Mouse (Mus musculus): ENCODE results near the gene Clec12a. TPM values are rescaled to one million over a fixed set of nuclear protein-coding genes. Genes with fewer than 3 reads are reported as not detected.

Clec12a gene
- total and polyA plus RNA-seq, 2 experiments from 2014 or later, result 0.33 to 0.49 TPM

GRCm38 (mm10) chr6:129396997-129397396, 54.5 kb downstream of the Clec12a start, which contains the start of gene Clec1b:
Clec1b (plus strand) TSS chr6:129397297.
- Histone ChIP-seq H3K27me3 (ENCODE audit: insufficient read depth, low read length) (no peaks in the 10 kb centered on the region), H3K27ac (ENCODE audit: low read depth, low read length) (no peak within 1 kb of the TSS), H3K4me2 (ENCODE audit: low read depth, low read length, poor library complexity, severe bottlenecking) (no peak within 1 kb of the TSS), H3K36me3 (ENCODE audit: insufficient read depth, low read length) (no peaks in the 10 kb centered on the region), H3K9me3 (ENCODE audit: low read length) (no peaks in the 10 kb centered on the region), H3K4me3 (ENCODE audit: low read depth, low read length) (no peak within 1 kb of the TSS), H3K9ac (replicated peaks; ENCODE audit: low read length, poor library complexity, severe bottlenecking) (no peak within 1 kb of the TSS), H3K4me1 (ENCODE audit: insufficient read depth, low read length) (no peaks in the 10 kb centered on the region)
- TF ChIP-seq CTCF (IDR thresholded peaks at IDR 0.05), result no peak
- ATAC-seq (ENCODE audit: low FRiP score) (no peak), DNase-seq (ENCODE audit: low spot score) (no peak)
- 85% methylated on average over 8 of the region's 8 CpGs for WGBS

GRCm38 (mm10) chr6:129399945-129400344, 57.5 kb downstream of the Clec12a start:
- DNase-seq (ENCODE audit: low spot score), result no peak
- Histone ChIP-seq H3K27ac (ENCODE audit: low read depth, low read length) (no peak overlapping the region), H3K4me2 (ENCODE audit: low read depth, low read length, poor library complexity, severe bottlenecking) (no peak overlapping the region), H3K4me1 (ENCODE audit: insufficient read depth, low read length) (no peaks in the 10 kb centered on the region), H3K36me3 (ENCODE audit: insufficient read depth, low read length) (no peaks in the 10 kb centered on the region), H3K9me3 (ENCODE audit: low read length) (no peaks in the 10 kb centered on the region), H3K4me3 (ENCODE audit: low read depth, low read length) (no peak overlapping the region), H3K9ac (replicated peaks; ENCODE audit: low read length, poor library complexity, severe bottlenecking) (no peak overlapping the region), H3K27me3 (ENCODE audit: insufficient read depth, low read length) (no peaks in the 10 kb centered on the region)
- ATAC-seq (ENCODE audit: low FRiP score), result no peak
- TF ChIP-seq CTCF (IDR thresholded peaks at IDR 0.05), result no peak
- WGBS, result 52% methylated on average over 6 of the region's 6 CpGs

GRCm38 (mm10) chr6:129402404-129402803, 59.9 kb downstream of the Clec12a start:
- no peak for DNase-seq (ENCODE audit: low spot score)
- Histone ChIP-seq H3K27ac (ENCODE audit: low read depth, low read length) (no peak overlapping the region), H3K27me3 (ENCODE audit: insufficient read depth, low read length) (no peaks in the 10 kb centered on the region), H3K9me3 (ENCODE audit: low read length) (no peaks in the 10 kb centered on the region), H3K4me2 (ENCODE audit: low read depth, low read length, poor library complexity, severe bottlenecking) (no peak overlapping the region), H3K4me3 (ENCODE audit: low read depth, low read length) (no peak overlapping the region), H3K4me1 (ENCODE audit: insufficient read depth, low read length) (no peaks in the 10 kb centered on the region), H3K36me3 (ENCODE audit: insufficient read depth, low read length) (no peaks in the 10 kb centered on the region), H3K9ac (replicated peaks; ENCODE audit: low read length, poor library complexity, severe bottlenecking) (no peak overlapping the region)
- TF ChIP-seq CTCF (IDR thresholded peaks at IDR 0.05), result no peak
- ATAC-seq (ENCODE audit: low FRiP score), result no peak
- WGBS, result 95% methylated on average over 2 of the region's 2 CpGs

GRCm38 (mm10) chr6:129403391-129403790, 60.9 kb downstream of the Clec12a start:
- TF ChIP-seq CTCF (IDR thresholded peaks at IDR 0.05), result no peak
- 27% methylated on average over 6 of the region's 6 CpGs for WGBS
- no peaks in the 10 kb centered on the region for H3K27me3 ChIP-seq (ENCODE audit: insufficient read depth, low read length)
- ATAC-seq (ENCODE audit: low FRiP score) (no peak), DNase-seq (ENCODE audit: low spot score) (no peak)
- H3K4me2 ChIP-seq (ENCODE audit: low read depth, low read length, poor library complexity, severe bottlenecking), result no peak overlapping the region
- H3K9me3 ChIP-seq (ENCODE audit: low read length), result no peaks in the 10 kb centered on the region
- no peaks in the 10 kb centered on the region for H3K4me1 ChIP-seq (ENCODE audit: insufficient read depth, low read length)
- no peaks in the 10 kb centered on the region for H3K36me3 ChIP-seq (ENCODE audit: insufficient read depth, low read length)
- H3K27ac ChIP-seq (ENCODE audit: low read depth, low read length), result no peak overlapping the region
- no peak overlapping the region for H3K9ac ChIP-seq (replicated peaks; ENCODE audit: low read length, poor library complexity, severe bottlenecking)
- no peak overlapping the region for H3K4me3 ChIP-seq (ENCODE audit: low read depth, low read length)

GRCm38 (mm10) chr6:129405999-129406398, 63.5 kb downstream of the Clec12a start:
- no peaks in the 10 kb centered on the region for H3K36me3 ChIP-seq (ENCODE audit: insufficient read depth, low read length)
- H3K4me2 ChIP-seq (ENCODE audit: low read depth, low read length, poor library complexity, severe bottlenecking), result no peak overlapping the region
- no peaks in the 10 kb centered on the region for H3K4me1 ChIP-seq (ENCODE audit: insufficient read depth, low read length)
- H3K9ac ChIP-seq (replicated peaks; ENCODE audit: low read length, poor library complexity, severe bottlenecking), result no peak overlapping the region
- ATAC-seq (ENCODE audit: low FRiP score) (no peak), DNase-seq (ENCODE audit: low spot score) (no peak)
- H3K4me3 ChIP-seq (ENCODE audit: low read depth, low read length), result no peak overlapping the region
- no peaks in the 10 kb centered on the region for H3K27me3 ChIP-seq (ENCODE audit: insufficient read depth, low read length)
- H3K9me3 ChIP-seq (ENCODE audit: low read length), result no peaks in the 10 kb centered on the region
- no peak overlapping the region for H3K27ac ChIP-seq (ENCODE audit: low read depth, low read length)
- TF ChIP-seq CTCF (IDR thresholded peaks at IDR 0.05), result no peak

- DNase-seq (ENCODE audit: low spot score) (no peak), ATAC-seq (ENCODE audit: low FRiP score) (no peak)
- Histone ChIP-seq H3K4me3 (ENCODE audit: low read depth, low read length) (no peak overlapping the region), H3K9ac (replicated peaks; ENCODE audit: low read length, poor library complexity, severe bottlenecking) (no peak overlapping the region), H3K27ac (ENCODE audit: low read depth, low read length) (no peak overlapping the region), H3K4me2 (ENCODE audit: low read depth, low read length, poor library complexity, severe bottlenecking) (no peak overlapping the region), H3K9me3 (ENCODE audit: low read length) (no peaks in the 10 kb centered on the region), H3K4me1 (ENCODE audit: insufficient read depth, low read length) (no peaks in the 10 kb centered on the region), H3K27me3 (ENCODE audit: insufficient read depth, low read length) (no peaks in the 10 kb centered on the region), H3K36me3 (ENCODE audit: insufficient read depth, low read length) (no peaks in the 10 kb centered on the region)
- TF ChIP-seq CTCF (IDR thresholded peaks at IDR 0.05), result no peak
- 51% methylated on average over 2 of the region's 2 CpGs for WGBS
These were observed 64.8 kb downstream of the Clec12a start for GRCm38 (mm10) chr6:129407324-129407723.
